Mouse (Mus musculus): ENCODE measurements at regions not wholly inside any gene's neighbourhood (a gene's known extent, or its start where the extent isn't known, plus 50 kb on each side); places are given as distances from the start of the nearest gene placed in this dataset.

- TF ChIP-seq CTCF (IDR thresholded peaks at IDR 0.05; ENCODE audit: borderline replicate concordance, control insufficient read depth, extremely low read depth, insufficient read depth, low read length, poor library complexity) (no peak), POLR2A (IDR thresholded peaks at IDR 0.05; ENCODE audit: control insufficient read depth, extremely low read depth, insufficient read depth, low read length, poor library complexity) (no peak)
- Histone ChIP-seq H3K36me3 (ENCODE audit: control insufficient read depth, insufficient read depth, low read length) (no peaks in the 10 kb centered on the region), H3K4me1 (replicated peaks; ENCODE audit: control insufficient read depth, insufficient read depth, low read length) (no peaks in the 10 kb centered on the region), H3K4me3 (ENCODE audit: control insufficient read depth, insufficient read depth, low read length) (no peak overlapping the region), H3K27ac (ENCODE audit: control insufficient read depth, insufficient read depth, low read length) (no peak overlapping the region), H3K27me3 (ENCODE audit: control insufficient read depth, insufficient read depth, low read length) (no peaks in the 10 kb centered on the region)
- 96% methylated on average over 1 of the region's 1 CpGs for WGBS
- no peak for DNase-seq
These were observed 2710.6 kb upstream of the Gm7489 start for GRCm38 (mm10) chr15:51173976-51174620.

- H3K36me3 ChIP-seq (ENCODE audit: control insufficient read depth, insufficient read depth, low read length), result no peaks in the 10 kb centered on the region
- no peak for DNase-seq
- WGBS, result 12% methylated on average over 2 of the region's 2 CpGs
These were observed 2708.2 kb upstream of the Gm7489 start for GRCm38 (mm10) chr15:51176466-51176865.

GRCm38 (mm10) chr15:51189134-51189533 lies 2695.6 kb upstream of the Gm7489 start:
- Histone ChIP-seq H3K4me1 (replicated peaks; ENCODE audit: control insufficient read depth, insufficient read depth, low read length) (no peaks in the 10 kb centered on the region), H3K27me3 (ENCODE audit: control insufficient read depth, insufficient read depth, low read length) (no peaks in the 10 kb centered on the region), H3K4me3 (ENCODE audit: control insufficient read depth, insufficient read depth, low read length) (no peak overlapping the region), H3K36me3 (ENCODE audit: control insufficient read depth, insufficient read depth, low read length) (no peaks in the 10 kb centered on the region), H3K27ac (ENCODE audit: control insufficient read depth, insufficient read depth, low read length) (no peak overlapping the region)
- no peak for DNase-seq
- no peak for TF ChIP-seq POLR2A (IDR thresholded peaks at IDR 0.05; ENCODE audit: control insufficient read depth, extremely low read depth, insufficient read depth, low read length, poor library complexity)
- no peak for TF ChIP-seq CTCF (IDR thresholded peaks at IDR 0.05; ENCODE audit: borderline replicate concordance, control insufficient read depth, extremely low read depth, insufficient read depth, low read length, poor library complexity)
- 91% methylated on average over 3 of the region's 3 CpGs for WGBS

More at GRCm38 (mm10) chr15:51176466-51176865, 2708.2 kb upstream of the Gm7489 start:
- H3K4me3 ChIP-seq (ENCODE audit: control insufficient read depth, insufficient read depth, low read length), result no peak overlapping the region
- no peak for TF ChIP-seq CTCF (IDR thresholded peaks at IDR 0.05; ENCODE audit: borderline replicate concordance, control insufficient read depth, extremely low read depth, insufficient read depth, low read length, poor library complexity)
- H3K4me1 ChIP-seq (replicated peaks; ENCODE audit: control insufficient read depth, insufficient read depth, low read length), result no peaks in the 10 kb centered on the region
- H3K27me3 ChIP-seq (ENCODE audit: control insufficient read depth, insufficient read depth, low read length), result no peaks in the 10 kb centered on the region
- no peak overlapping the region for H3K27ac ChIP-seq (ENCODE audit: control insufficient read depth, insufficient read depth, low read length)

- Histone ChIP-seq H3K27me3 (ENCODE audit: control insufficient read depth, insufficient read depth, low read length) (no peaks in the 10 kb centered on the region), H3K4me1 (replicated peaks; ENCODE audit: control insufficient read depth, insufficient read depth, low read length) (no peaks in the 10 kb centered on the region), H3K4me3 (ENCODE audit: control insufficient read depth, insufficient read depth, low read length) (no peak overlapping the region), H3K36me3 (ENCODE audit: control insufficient read depth, insufficient read depth, low read length) (no peaks in the 10 kb centered on the region), H3K27ac (ENCODE audit: control insufficient read depth, insufficient read depth, low read length) (no peak overlapping the region)
- 61% methylated on average over 4 of the region's 4 CpGs for WGBS
- no peak for TF ChIP-seq POLR2A (IDR thresholded peaks at IDR 0.05; ENCODE audit: control insufficient read depth, extremely low read depth, insufficient read depth, low read length, poor library complexity)
- TF ChIP-seq CTCF (IDR thresholded peaks at IDR 0.05; ENCODE audit: borderline replicate concordance, control insufficient read depth, extremely low read depth, insufficient read depth, low read length, poor library complexity), result no peak
- DNase-seq, result no peak
These were observed 2687.1 kb upstream of the Gm7489 start for GRCm38 (mm10) chr15:51197466-51198158.

GRCm38 (mm10) chr15:51203351-51203750 lies 2681.4 kb upstream of the Gm7489 start:
- TF ChIP-seq POLR2A (IDR thresholded peaks at IDR 0.05; ENCODE audit: control insufficient read depth, extremely low read depth, insufficient read depth, low read length, poor library complexity), result no peak
- TF ChIP-seq CTCF (IDR thresholded peaks at IDR 0.05; ENCODE audit: borderline replicate concordance, control insufficient read depth, extremely low read depth, insufficient read depth, low read length, poor library complexity), result no peak

GRCm38 (mm10) chr15:51206050-51206449 lies 2678.7 kb upstream of the Gm7489 start:
- TF ChIP-seq POLR2A (IDR thresholded peaks at IDR 0.05; ENCODE audit: control insufficient read depth, extremely low read depth, insufficient read depth, low read length, poor library complexity), result no peak
- TF ChIP-seq CTCF (IDR thresholded peaks at IDR 0.05; ENCODE audit: borderline replicate concordance, control insufficient read depth, extremely low read depth, insufficient read depth, low read length, poor library complexity), result no peak
- Histone ChIP-seq H3K27ac (ENCODE audit: control insufficient read depth, insufficient read depth, low read length) (no peak overlapping the region), H3K27me3 (ENCODE audit: control insufficient read depth, insufficient read depth, low read length) (no peaks in the 10 kb centered on the region), H3K36me3 (ENCODE audit: control insufficient read depth, insufficient read depth, low read length) (no peaks in the 10 kb centered on the region), H3K4me1 (replicated peaks; ENCODE audit: control insufficient read depth, insufficient read depth, low read length) (no peaks in the 10 kb centered on the region), H3K4me3 (ENCODE audit: control insufficient read depth, insufficient read depth, low read length) (no peak overlapping the region)
- 32% methylated on average over 3 of the region's 3 CpGs for WGBS
- DNase-seq, result no peak

More at GRCm38 (mm10) chr15:51203351-51203750, 2681.4 kb upstream of the Gm7489 start:
- 94% methylated on average over 2 of the region's 2 CpGs for WGBS
- Histone ChIP-seq H3K36me3 (ENCODE audit: control insufficient read depth, insufficient read depth, low read length) (no peaks in the 10 kb centered on the region), H3K4me3 (ENCODE audit: control insufficient read depth, insufficient read depth, low read length) (no peak overlapping the region), H3K4me1 (replicated peaks; ENCODE audit: control insufficient read depth, insufficient read depth, low read length) (no peaks in the 10 kb centered on the region), H3K27ac (ENCODE audit: control insufficient read depth, insufficient read depth, low read length) (no peak overlapping the region), H3K27me3 (ENCODE audit: control insufficient read depth, insufficient read depth, low read length) (no peaks in the 10 kb centered on the region)
- DNase-seq, result no peak

All from thymus, adult 2 months (tissue).